Mouse (Mus musculus) ES-E14 (cell line): Measurements from ENCODE around the gene Mast1. TPM values are rescaled to one million over a fixed set of nuclear protein-coding genes. Genes with fewer than 3 reads are reported as not detected.

Experiments
- DNase-seq: peaks from one replicate; pipeline ENCODE4 v3.0.0-alpha.2; 2013; ENCODE audit warnings: low read depth, low spot score
- H3K27ac ChIP-seq: 2 replicates; pipeline ENCODE4 v1.5.1; 2012; ENCODE audit warnings: low read depth, mild to moderate bottlenecking, low read length, moderate library complexity, mixed read lengths; ENCODE audit not compliant: poor library complexity, insufficient read depth, severe bottlenecking
- H3K36me3 ChIP-seq: 2 replicates; pipeline ENCODE4 v1.6.1; 2012; ENCODE audit warnings: mild to moderate bottlenecking, low read length, moderate library complexity, mixed read lengths; ENCODE audit not compliant: control insufficient read depth, poor library complexity, insufficient read depth, severe bottlenecking
- H3K4me1 ChIP-seq, 2 experiments: fragments of 150-350 bp in 1 of 2; sonication (generic) in 1 of 2; 2 replicates each; pipeline ENCODE4 v1.6.1; 2012; ENCODE audit warnings: low read length in 2 of 2, mild to moderate bottlenecking in 1 of 2, mixed read lengths in 1 of 2; ENCODE audit not compliant: control insufficient read depth in 2 of 2, insufficient read depth in 2 of 2, poor library complexity in 1 of 2
- H3K4me3 ChIP-seq, 2 experiments: fragments of 150-350 bp in 1 of 2; sonication (generic) in 1 of 2; 2 replicates each; pipeline ENCODE4 v1.5.1; 2012; ENCODE audit warnings: low read length in 2 of 2, low read depth in 1 of 2, mild to moderate bottlenecking in 1 of 2, mixed read lengths in 1 of 2; ENCODE audit not compliant: insufficient read depth in 1 of 2, poor library complexity in 1 of 2, severe bottlenecking in 1 of 2
- H3K9ac ChIP-seq: 2 replicates; pipeline ENCODE4 v1.6.1; 2012; ENCODE audit warnings: low read depth, mild to moderate bottlenecking, low read length, mixed read lengths; ENCODE audit not compliant: poor library complexity, insufficient read depth, severe bottlenecking
- H3K9me3 ChIP-seq: fragments of 150-350 bp; sonication (generic); 2 replicates; pipeline ENCODE4 v1.6.1; 2012; ENCODE audit warnings: low read depth, mild to moderate bottlenecking, low read length; ENCODE audit not compliant: control insufficient read depth, insufficient read depth
- CHD2 ChIP-seq: IDR thresholded peaks from 2 replicates; pipeline ENCODE4 v1.6.1; 2014; ENCODE audit warnings: mild to moderate bottlenecking, low read depth, low read length, inconsistent platforms
- HCFC1 ChIP-seq: IDR thresholded peaks from 2 replicates; pipeline ENCODE4 v1.6.1; 2012; ENCODE audit warnings: low read length, inconsistent platforms, borderline replicate concordance; ENCODE audit not compliant: insufficient read depth
- MAFK ChIP-seq: IDR thresholded peaks from 2 replicates; pipeline ENCODE4 v1.6.1; 2014; ENCODE audit warnings: mild to moderate bottlenecking, low read depth, low read length, inconsistent platforms; ENCODE audit not compliant: insufficient read depth
- ZC3H11A ChIP-seq: IDR thresholded peaks from 2 replicates; pipeline ENCODE4 v1.6.1; 2012; ENCODE audit warnings: low read depth, mild to moderate bottlenecking, inconsistent platforms, low read length, borderline replicate concordance
- ZNF384 ChIP-seq: IDR thresholded peaks from 2 replicates; pipeline ENCODE4 v1.6.1; 2012; ENCODE audit warnings: low read depth, low read length, inconsistent platforms
- in situ Hi-C, 2 experiments: fragments of 600-800 bp; cut with MboI; formaldehyde crosslinking; loops; one replicate each; pipeline ENCODE4 v1.15.1; 2025; ENCODE audit warnings: low sequenced_read_pairs in 2 of 2, inconsistent platforms in 1 of 2; ENCODE audit not compliant: unreplicated experiment in 2 of 2
- total RNA-seq: library from RNA; depleted of rRNA; stranded (reverse); fragments of 300-350 nt; gene quantifications from 2 replicates; pipeline ENCODE4 v1.2.3, GENCODE M21; 2012

Gene Mast1
- total RNA-seq, 1 experiment = 1.4 TPM

- in situ Hi-C loops = no loop called here
- H3K4me3 ChIP-seq = peak overlapping the region in 1 of 2 experiments; percentile 72; a peak in 3 of 4 replicates
- no peak overlapping the region for H3K9ac ChIP-seq
- peaks cover 2 to 5% of the 10 kb centered on the region in 2 experiments; a peak in 1 of 4 replicates for H3K4me1 ChIP-seq
- no peak overlapping the region for H3K27ac ChIP-seq
- peak; percentile 81 for DNase-seq
- H3K9me3 ChIP-seq = no peaks in the 10 kb centered on the region
- no peaks in the 10 kb centered on the region for H3K36me3 ChIP-seq
- TF ChIP-seq ZC3H11A (no peak), HCFC1 (no peak), MAFK (no peak), ZNF384 (no peak), CHD2 (no peak)
Measured at GRCm38 (mm10) chr8:84944478-84945160, 7.5 kb upstream of the Mast1 start.

- no peak overlapping the region for H3K9ac ChIP-seq
- peaks cover 2 to 5% of the 10 kb centered on the region in 2 experiments; a peak in 1 of 4 replicates for H3K4me1 ChIP-seq
- H3K27ac ChIP-seq = no peak overlapping the region
- in situ Hi-C loops = no loop called here
- DNase-seq = no peak
- no peak for TF ChIP-seq ZC3H11A
- no peaks in the 10 kb centered on the region for H3K36me3 ChIP-seq
- no peak overlapping the region for H3K4me3 ChIP-seq
- H3K9me3 ChIP-seq = no peaks in the 10 kb centered on the region
Measured at GRCm38 (mm10) chr8:84943699-84944098, 6.5 kb upstream of the Mast1 start.

- Histone ChIP-seq H3K4me3 (peak overlapping the region in 1 of 2 experiments; percentile 83; a peak in 2 of 4 replicates), H3K9me3 (no peaks in the 10 kb centered on the region), H3K9ac (no peak overlapping the region), H3K27ac (no peak overlapping the region), H3K4me1 (peaks cover 0 to 4% of the 10 kb centered on the region in 2 experiments; a peak in 1 of 4 replicates), H3K36me3 (no peaks in the 10 kb centered on the region)
- TF ChIP-seq ZNF384 (no peak), CHD2 (no peak), MAFK (no peak), ZC3H11A (no peak), HCFC1 (no peak)
- DNase-seq = no peak
- in situ Hi-C loops = no loop called here
Measured at GRCm38 (mm10) chr8:84937620-84938485, 694 bp upstream of the Mast1 start.

DNA sequence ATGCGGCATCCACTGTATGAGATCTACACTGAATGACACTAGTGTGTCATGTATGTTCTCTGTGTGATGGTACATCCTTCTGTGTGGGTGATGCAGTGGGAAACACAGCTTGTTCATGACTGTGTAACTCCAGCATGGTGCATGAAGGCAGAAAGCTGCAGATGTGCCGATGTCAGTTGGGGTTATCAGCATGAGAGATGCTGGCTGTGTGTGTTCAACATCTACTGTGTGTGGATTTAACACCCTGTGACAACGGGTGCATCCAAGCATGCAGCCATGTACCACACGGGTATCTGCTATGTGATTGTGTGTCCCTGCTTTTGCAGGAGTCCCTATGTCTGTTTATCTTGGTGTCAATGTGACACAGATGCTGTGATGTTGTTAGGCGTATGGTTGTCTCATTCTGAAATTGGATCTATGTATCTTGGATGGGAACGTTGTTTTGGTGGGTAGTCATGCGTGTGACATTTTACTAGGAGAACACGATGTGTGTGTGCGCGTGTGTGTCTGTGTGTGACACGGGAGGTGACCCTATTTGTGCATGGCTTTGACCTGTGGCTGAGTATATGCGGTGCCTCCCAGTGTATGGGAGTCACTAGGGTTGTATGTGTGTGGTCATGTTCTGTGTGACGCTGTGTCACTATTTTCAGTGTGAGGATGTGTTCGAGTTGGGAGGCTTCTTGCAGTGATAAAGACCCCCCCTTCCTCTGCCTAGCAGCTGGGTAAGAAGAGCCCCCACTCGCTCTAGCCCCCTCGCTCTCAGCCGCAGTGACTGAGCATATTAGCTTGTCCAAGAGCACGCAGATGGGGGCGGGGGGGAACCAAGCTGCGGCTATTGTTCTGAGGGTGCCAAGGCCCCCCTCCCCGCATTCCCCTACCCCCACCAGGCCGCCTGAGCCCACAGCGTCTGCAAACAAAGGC is 858 bp downstream of the Mast1 start:
- Histone ChIP-seq H3K4me1 (peaks cover 0 to 4% of the 10 kb centered on the region in 2 experiments; a peak in 1 of 4 replicates), H3K9me3 (no peaks in the 10 kb centered on the region), H3K9ac (peak overlapping the region; percentile 71; the same call in 1 of the 2 replicates), H3K27ac (no peak overlapping the region), H3K4me3 (peak overlapping the region; percentile 83 to 86), H3K36me3 (no peaks in the 10 kb centered on the region)
- TF ChIP-seq CHD2 (no peak), ZNF384 (no peak), HCFC1 (no peak), MAFK (no peak), ZC3H11A (no peak)
- in situ Hi-C loops = no loop called here
- no peak for DNase-seq
